ENCODE assay signal across 14 mouse cellular contexts in the genomic region with DNA sequence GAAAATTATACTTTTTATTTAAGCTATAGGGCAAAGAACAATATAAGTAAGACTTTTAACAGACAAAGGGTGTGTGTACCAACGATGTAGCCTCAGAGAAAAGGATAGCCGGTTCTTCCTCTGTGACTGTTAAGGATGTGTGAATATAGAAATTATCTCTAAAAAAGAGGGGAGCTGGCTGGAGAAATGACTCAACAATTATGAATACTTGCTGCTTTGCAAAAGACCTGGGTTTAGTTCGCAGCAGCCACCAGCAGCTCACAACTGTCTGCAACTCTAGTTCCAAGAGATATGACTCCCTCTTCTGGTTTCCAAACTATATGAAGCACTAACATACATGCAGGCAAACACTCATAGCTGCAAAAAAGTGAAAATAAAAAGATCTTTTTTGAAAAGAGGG. TPM values are rescaled to one million over a fixed set of nuclear protein-coding genes. Genes with fewer than 3 reads are reported as not detected.
DNase-seq lines count a peak whose midpoint lies in the region; ATAC-seq and TF ChIP-seq lines count a peak whose summit lies in the region.
"Had no signal": no experiment of that assay in that cellular context is flagged by ENCODE, and none has a peak within 500 bp of the region (broad histone marks: within the 10 kb centered on the region; RNA-seq: fewer than 3 reads in every experiment).

No protein-coding gene starts in this region.

- no peaks in the 10 kb centered on the region for H3K9me3 ChIP-seq in heart, embryonic 11.5 days (replicated peaks; ENCODE audit: control insufficient read depth, low read length)
- no peaks in the 10 kb centered on the region for H3K9me3 ChIP-seq in lung, embryonic 15.5 days
- H3K9me3 ChIP-seq in hindbrain, embryonic 12.5 days (replicated peaks), result no peaks in the 10 kb centered on the region
- no peaks in the 10 kb centered on the region for H3K9me3 ChIP-seq in midbrain, postnatal 0 days (ENCODE audit: low read length)
- H3K9me3 ChIP-seq: heart, embryonic 15.5 days had no signal

- no peak for DNase-seq in heart, postnatal 4 days
- no peak for DNase-seq in lung, adult 18-20 months
- DNase-seq in midbrain, postnatal 0 days (ENCODE audit: low spot score), result no peak
- no peak for DNase-seq in thymus, adult 2 months
- no peak for DNase-seq in ovary, adult 18-20 months (ENCODE audit: low spot score)
- DNase-seq: gastrocnemius, postnatal 10 days; kidney, adult 2 months; layer of hippocampus, adult 9-11 months; left cerebral cortex, postnatal 4 days; lung, postnatal 14 days had no signal

- H3K4me2 ChIP-seq in heart, embryonic 11.5 days, result peak overlapping the region; percentile 66; the same call in 1 of the 2 replicates
- H3K4me2 ChIP-seq in lung, embryonic 15.5 days, result peak overlapping the region; percentile 68; the same call in 1 of the 2 replicates
- peak overlapping the region; percentile 71; the same call in 1 of the 2 replicates for H3K4me2 ChIP-seq in hindbrain, embryonic 12.5 days (replicated peaks)
- peak overlapping the region; percentile 62; the same call in 1 of the 2 replicates for H3K4me2 ChIP-seq in midbrain, postnatal 0 days (ENCODE audit: low read depth, low read length, poor library complexity, severe bottlenecking)

- H3K27me3 ChIP-seq in heart, embryonic 11.5 days (ENCODE audit: control insufficient read depth, insufficient read depth, low read length), result no peaks in the 10 kb centered on the region
- H3K27me3 ChIP-seq in lung, embryonic 15.5 days, result no peaks in the 10 kb centered on the region
- H3K27me3 ChIP-seq in hindbrain, embryonic 12.5 days, result no peaks in the 10 kb centered on the region
- H3K27me3 ChIP-seq in midbrain, postnatal 0 days (ENCODE audit: insufficient read depth, low read length), result no peaks in the 10 kb centered on the region
- no peaks in the 10 kb centered on the region for H3K27me3 ChIP-seq in thymus, adult 2 months (ENCODE audit: control insufficient read depth, insufficient read depth, low read length)
- H3K27me3 ChIP-seq: heart, embryonic 15.5 days had no signal

- no peak for TF ChIP-seq POLR2A in thymus, adult 2 months (IDR thresholded peaks at IDR 0.05; ENCODE audit: control insufficient read depth, extremely low read depth, insufficient read depth, low read length, poor library complexity)

- no peaks in the 10 kb centered on the region for H3K36me3 ChIP-seq in heart, embryonic 11.5 days (ENCODE audit: control insufficient read depth, insufficient read depth, low read length)
- no peaks in the 10 kb centered on the region for H3K36me3 ChIP-seq in lung, embryonic 15.5 days
- no peaks in the 10 kb centered on the region for H3K36me3 ChIP-seq in hindbrain, embryonic 12.5 days
- H3K36me3 ChIP-seq in midbrain, postnatal 0 days (ENCODE audit: insufficient read depth, low read length), result no peaks in the 10 kb centered on the region
- no peaks in the 10 kb centered on the region for H3K36me3 ChIP-seq in thymus, adult 2 months (ENCODE audit: control insufficient read depth, insufficient read depth, low read length)
- H3K36me3 ChIP-seq: heart, embryonic 15.5 days had no signal

- 0 out of 2 replicates have a peak, but pooled peaks have one; percentile 10 for TF ChIP-seq CTCF in midbrain, postnatal 0 days (IDR thresholded peaks at IDR 0.05)
- TF ChIP-seq CTCF in thymus, adult 2 months (IDR thresholded peaks at IDR 0.05; ENCODE audit: borderline replicate concordance, control insufficient read depth, extremely low read depth, insufficient read depth, low read length, poor library complexity), result no peak

- H3K4me1 ChIP-seq in heart, embryonic 11.5 days (ENCODE audit: control insufficient read depth, insufficient read depth, low read length), result peaks cover 7% of the 10 kb centered on the region; the same call in 1 of the 2 replicates
- H3K4me1 ChIP-seq in lung, embryonic 15.5 days, result peaks cover 18% of the 10 kb centered on the region
- peaks cover 18% of the 10 kb centered on the region for H3K4me1 ChIP-seq in hindbrain, embryonic 12.5 days
- H3K4me1 ChIP-seq in midbrain, postnatal 0 days (ENCODE audit: insufficient read depth, low read length), result 0 out of 2 replicates have a peak, but pooled peaks cover 6% of the 10 kb centered on the region
- peaks cover 3% of the 10 kb centered on the region; the same call in 1 of the 2 replicates for H3K4me1 ChIP-seq in thymus, adult 2 months (replicated peaks; ENCODE audit: control insufficient read depth, insufficient read depth, low read length)

- no peak overlapping the region for H3K4me3 ChIP-seq in heart, embryonic 11.5 days (ENCODE audit: low read depth, low read length)
- no peak overlapping the region for H3K4me3 ChIP-seq in lung, embryonic 15.5 days
- H3K4me3 ChIP-seq in hindbrain, embryonic 12.5 days, result no peak overlapping the region
- no peak overlapping the region for H3K4me3 ChIP-seq in midbrain, postnatal 0 days (ENCODE audit: low read depth, low read length)
- no peak overlapping the region for H3K4me3 ChIP-seq in thymus, adult 2 months (ENCODE audit: control insufficient read depth, insufficient read depth, low read length)

- 87% methylated on average over 3 of the region's 3 CpGs for WGBS in heart, embryonic 11.5 days (ENCODE audit: insufficient replicate concordance)
- WGBS in lung, embryonic 15.5 days, result 92% methylated on average over 3 of the region's 3 CpGs
- 93% methylated on average over 3 of the region's 3 CpGs for WGBS in hindbrain, embryonic 12.5 days
- 95% methylated on average over 3 of the region's 3 CpGs for WGBS in midbrain, postnatal 0 days
- 97% methylated on average over 3 of the region's 3 CpGs for WGBS in thymus, adult 2 months

- no peak overlapping the region for H3K9ac ChIP-seq in heart, embryonic 11.5 days (ENCODE audit: low read depth, low read length)
- no peak overlapping the region for H3K9ac ChIP-seq in lung, embryonic 15.5 days
- H3K9ac ChIP-seq in hindbrain, embryonic 12.5 days, result no peak overlapping the region
- no peak overlapping the region for H3K9ac ChIP-seq in midbrain, postnatal 0 days (replicated peaks; ENCODE audit: low read length, poor library complexity, severe bottlenecking)

- H3K27ac ChIP-seq in heart, embryonic 11.5 days (ENCODE audit: low read depth, low read length), result no peak overlapping the region
- no peak overlapping the region for H3K27ac ChIP-seq in lung, embryonic 15.5 days
- H3K27ac ChIP-seq in hindbrain, embryonic 12.5 days, result no peak overlapping the region
- no peak overlapping the region for H3K27ac ChIP-seq in midbrain, postnatal 0 days (ENCODE audit: low read depth, low read length)
- H3K27ac ChIP-seq in thymus, adult 2 months (ENCODE audit: control insufficient read depth, insufficient read depth, low read length), result no peak overlapping the region
- H3K27ac ChIP-seq: heart, embryonic 15.5 days had no signal

- ATAC-seq in heart, embryonic 11.5 days (replicated peaks; ENCODE audit: insufficient number of reproducible peaks, low FRiP score, low TSS enrichment), result no peak
- ATAC-seq in lung, embryonic 15.5 days (ENCODE audit: borderline replicate concordance, extremely low read depth, low FRiP score, low TSS enrichment), result no peak
- ATAC-seq in hindbrain, embryonic 12.5 days (ENCODE audit: low FRiP score), result no peak
- no peak for ATAC-seq in midbrain, postnatal 0 days (ENCODE audit: low FRiP score)

RNA-seq across cellular contexts. Expression of gene Mast2, which starts 2.0 kb away (rescaled TPM):
- polyA plus RNA-seq in heart, embryonic 11.5 days (2014; fragmentation: Nextera tagmentation; extraction: Ambion mirVana), result 23.4 and 28.2 TPM in 2 replicates
- total RNA-seq in heart, postnatal 4 days (2021), result 10 to 100 TPM; 98.2 to 98.4 TPM
- polyA plus RNA-seq in lung, embryonic 15.5 days (2015; fragmentation: Nextera tagmentation; extraction: Ambion mirVana), result 14.8 and 16.1 TPM in 2 replicates
- 42.1 and 43.2 TPM in 2 replicates for polyA plus RNA-seq in hindbrain, embryonic 12.5 days (2016; fragmentation: Nextera tagmentation; extraction: Ambion mirVana)
- 95.8 and 97.4 TPM in 2 replicates for total RNA-seq in midbrain, postnatal 0 days (2014; rRNA removed)
- 27.1 and 30.3 TPM in 2 replicates for polyA plus RNA-seq in midbrain, postnatal 0 days (2015; fragmentation: Nextera tagmentation; extraction: Ambion mirVana)
- polyA plus RNA-seq in thymus, adult 2 months (2012; rRNA removed), result 110 and 137 TPM in 2 replicates

RNA-seq across cellular contexts. Expression of gene Ipp, which starts 45.4 kb away (rescaled TPM):
- polyA plus RNA-seq in heart, embryonic 11.5 days (2014; fragmentation: Nextera tagmentation; extraction: Ambion mirVana), result 4.6 and 7.8 TPM in 2 replicates
- 10 to 100 TPM; 17.3 to 18.0 TPM for total RNA-seq in heart, postnatal 4 days (2021)
- 14.1 TPM in 2 replicates for polyA plus RNA-seq in lung, embryonic 15.5 days (2015; fragmentation: Nextera tagmentation; extraction: Ambion mirVana)
- 15.4 and 15.6 TPM in 2 replicates for polyA plus RNA-seq in hindbrain, embryonic 12.5 days (2016; fragmentation: Nextera tagmentation; extraction: Ambion mirVana)
- total RNA-seq in midbrain, postnatal 0 days (2014; rRNA removed), result 6.5 and 7.2 TPM in 2 replicates
- polyA plus RNA-seq in midbrain, postnatal 0 days (2015; fragmentation: Nextera tagmentation; extraction: Ambion mirVana), result 10.5 and 10.9 TPM in 2 replicates
- polyA plus RNA-seq in thymus, adult 2 months (2012; rRNA removed), result 2.5 and 3.6 TPM in 2 replicates
